Mouse (Mus musculus) MEL (cell line): ENCODE measurements around the gene Habp2.

Experiments
- CTCF ChIP-seq, 3 experiments: IDR thresholded peaks in 2 of 3; conservative IDR thresholded peaks in 1 of 3; 2 replicates each; pipeline ENCODE4 v1.5.1; 2011 to 2012; ENCODE audit warnings: low read length in 3 of 3, low read depth in 2 of 3, mild to moderate bottlenecking in 2 of 3, improper control_type of control experiment in 1 of 3, inconsistent platforms in 1 of 3, mixed read lengths in 1 of 3, moderate library complexity in 1 of 3; ENCODE audit not compliant: control insufficient read depth in 1 of 3, insufficient read depth in 1 of 3, poor library complexity in 1 of 3, severe bottlenecking in 1 of 3
- MAZ ChIP-seq: IDR thresholded peaks from 2 replicates; pipeline ENCODE4 v1.6.1; 2012; ENCODE audit warnings: low read depth, mild to moderate bottlenecking, inconsistent platforms, low read length, improper control_type of control experiment
- MEF2A ChIP-seq: IDR thresholded peaks from 2 replicates; pipeline ENCODE4 v1.6.1; 2014; ENCODE audit warnings: low read depth, mild to moderate bottlenecking, inconsistent platforms, low read length, improper control_type of control experiment; ENCODE audit not compliant: poor library complexity, insufficient replicate concordance, severe bottlenecking; ENCODE audit errors: extremely low read depth
- NRF1 ChIP-seq: IDR thresholded peaks from 2 replicates; pipeline ENCODE4 v1.6.1; 2014; ENCODE audit warnings: low read depth, mild to moderate bottlenecking, inconsistent platforms, low read length, improper control_type of control experiment, moderate library complexity; ENCODE audit not compliant: poor library complexity, insufficient read depth, severe bottlenecking
- POLR2A ChIP-seq, 2 experiments: IDR thresholded peaks; 2 replicates each; pipeline ENCODE4 v1.6.1; 2011 to 2012; ENCODE audit warnings: low read length in 2 of 2, mild to moderate bottlenecking in 2 of 2, control low read depth in 1 of 2, improper control_type of control experiment in 1 of 2, low read depth in 1 of 2, moderate library complexity in 1 of 2; ENCODE audit not compliant: control insufficient read depth in 1 of 2, insufficient read depth in 1 of 2, poor library complexity in 1 of 2
- POLR2AphosphoS5 ChIP-seq: IDR thresholded peaks from 2 replicates; pipeline ENCODE4 v1.6.1; 2012; ENCODE audit warnings: low read depth, borderline replicate concordance, mild to moderate bottlenecking, inconsistent platforms, low read length, moderate library complexity, mixed read lengths
- RAD21 ChIP-seq: IDR thresholded peaks from 2 replicates; pipeline ENCODE4 v1.6.1; 2011; ENCODE audit warnings: mild to moderate bottlenecking, low read depth, low read length, improper control_type of control experiment
- RCOR1 ChIP-seq: IDR thresholded peaks from 2 replicates; pipeline ENCODE4 v1.6.1; 2012; ENCODE audit warnings: low read depth, mild to moderate bottlenecking, inconsistent platforms, low read length, improper control_type of control experiment
- TAL1 ChIP-seq: IDR thresholded peaks from 2 replicates; pipeline ENCODE4 v1.6.1; 2012; ENCODE audit warnings: mild to moderate bottlenecking, inconsistent platforms, low read length, moderate library complexity, mixed read lengths
- USF2 ChIP-seq, 2 experiments: IDR thresholded peaks; 2 replicates each; pipeline ENCODE4 v1.6.1; 2011 to 2012; ENCODE audit warnings: improper control_type of control experiment in 2 of 2, low read length in 2 of 2, borderline replicate concordance in 1 of 2, inconsistent platforms in 1 of 2, low read depth in 1 of 2, mild to moderate bottlenecking in 1 of 2; ENCODE audit not compliant: insufficient read depth in 1 of 2
- ZNF384 ChIP-seq: IDR thresholded peaks from 2 replicates; pipeline ENCODE4 v1.6.1; 2012; ENCODE audit warnings: low read depth, mild to moderate bottlenecking, inconsistent platforms, low read length, improper control_type of control experiment

- TF ChIP-seq CTCF (IDR thresholded peaks at IDR 0.05 in 2 of 3, conservative IDR thresholded peaks at IDR 0.05 in 1 of 3; ENCODE audit: control insufficient read depth in 1 of 3, insufficient read depth in 1 of 3, low read depth in 2 of 3, low read length in 3 of 3, poor library complexity in 1 of 3, severe bottlenecking in 1 of 3) = peak; percentile 53 to 68 (median 60)
- TF ChIP-seq POLR2A (IDR thresholded peaks at IDR 0.05; ENCODE audit: control insufficient read depth in 1 of 2, insufficient read depth in 1 of 2, low read depth in 1 of 2, low read length in 2 of 2, poor library complexity in 1 of 2) = no peak
- TF ChIP-seq POLR2AphosphoS5 = no peak
- no peak for TF ChIP-seq RCOR1
- TF ChIP-seq NRF1 = no peak
- TF ChIP-seq ZNF384 = no peak
- no peak for TF ChIP-seq USF2 (IDR thresholded peaks at IDR 0.05; ENCODE audit: borderline replicate concordance in 1 of 2, insufficient read depth in 1 of 2, low read depth in 1 of 2, low read length in 2 of 2)
- no peak for TF ChIP-seq MAZ
- no peak for TF ChIP-seq MEF2A
- peak; percentile 20 for TF ChIP-seq RAD21
- no peak for TF ChIP-seq TAL1
Measured at GRCm38 (mm10) chr19:56277140-56277804, 9.7 kb upstream of the Habp2 start.
